Mouse (Mus musculus) spleen, adult 2 months (tissue): Measurements from ENCODE around the gene Apba1. TPM values are rescaled to one million over a fixed set of nuclear protein-coding genes. Genes with fewer than 3 reads are reported as not detected.

ENCODE experiments used
- DNase-seq, 2 experiments: peaks; one replicate each; pipeline versions ENCODE4 v3.0.0 to v3.0.0-alpha.2; 2012 to 2021; ENCODE audit warnings: low spot score in 2 of 2, low read depth in 1 of 2
- H3K27ac ChIP-seq: fragments of 200-500 bp; 2 replicates; pipeline ENCODE4 v1.5.1; 2012; ENCODE audit warnings: low read length, inconsistent platforms; ENCODE audit not compliant: insufficient read depth
- H3K27me3 ChIP-seq: fragments of 200-500 bp; 2 replicates; pipeline ENCODE4 v1.6.1; 2012; ENCODE audit warnings: mild to moderate bottlenecking, moderate library complexity, low read length, inconsistent platforms; ENCODE audit not compliant: control insufficient read depth, insufficient read depth
- H3K36me3 ChIP-seq: fragments of 200-500 bp; 2 replicates; pipeline ENCODE4 v1.6.1; 2012; ENCODE audit warnings: mild to moderate bottlenecking, low read length, inconsistent platforms; ENCODE audit not compliant: control insufficient read depth, insufficient read depth
- H3K4me1 ChIP-seq: fragments of 200-500 bp; 2 replicates; pipeline ENCODE4 v1.6.1; 2011; ENCODE audit warnings: inconsistent platforms; ENCODE audit not compliant: control insufficient read depth, insufficient read depth, insufficient read length
- H3K4me3 ChIP-seq: fragments of 200-500 bp; 2 replicates; pipeline ENCODE4 v1.5.1; 2011; ENCODE audit warnings: mild to moderate bottlenecking, inconsistent platforms; ENCODE audit not compliant: insufficient read depth, insufficient read length; ENCODE audit errors: extremely low read depth
- CTCF ChIP-seq: fragments of 200-500 bp; IDR thresholded peaks from 2 replicates; pipeline ENCODE4 v1.5.1; 2011; ENCODE audit warnings: mild to moderate bottlenecking, inconsistent platforms; ENCODE audit not compliant: insufficient read depth, insufficient read length, insufficient replicate concordance; ENCODE audit errors: extremely low read depth
- POLR2A ChIP-seq: fragments of 200-500 bp; IDR thresholded peaks from 2 replicates; pipeline ENCODE4 v1.6.1; 2011; ENCODE audit warnings: low read depth, low read length, inconsistent platforms
- WGBS: fragments of 180-500 bp; shearing (Covaris S2); methylation state at CpG from one replicate; pipeline ENCODE4 v1.1.7; 2018; 5-methylcytosine and 5-hydroxymethylcytosine counted together
- polyA plus RNA-seq: library from polyadenylated mRNA; depleted of rRNA; stranded (reverse); fragments of >200 nt; gene quantifications from 2 replicates; pipeline ENCODE4 v1.2.3, GENCODE M21; 2012

The Apba1 gene
- polyA plus RNA-seq, 1 experiment = 2.1 TPM

DNA sequence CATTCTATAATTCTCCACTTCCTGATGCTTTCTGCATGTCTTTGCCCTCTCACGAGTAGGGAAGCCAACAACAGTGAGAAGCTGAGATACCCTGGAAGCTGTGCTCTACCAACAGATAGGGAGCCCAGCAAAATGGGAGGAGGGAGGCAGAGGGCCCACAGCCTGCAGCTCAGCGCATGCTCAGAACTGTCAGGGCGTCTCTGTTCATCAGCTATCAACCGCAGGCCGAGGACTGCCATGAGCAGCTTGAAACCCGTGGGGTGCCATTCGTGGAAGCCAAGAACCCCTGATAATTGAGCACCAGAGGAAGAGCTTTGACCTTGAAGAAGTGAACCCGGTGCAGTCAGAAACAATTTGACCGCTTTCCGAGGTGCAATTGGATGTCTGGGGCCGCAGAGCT lies 108.4 kb downstream of the Apba1 start:
- TF ChIP-seq POLR2A (no peak), CTCF (no peak)
- H3K27ac ChIP-seq = no peak overlapping the region
- DNase-seq = no peak
- no peaks in the 10 kb centered on the region for H3K4me1 ChIP-seq
- 89% methylated on average over 11 of the region's 11 CpGs for WGBS
- H3K36me3 ChIP-seq = no peaks in the 10 kb centered on the region
- no peak overlapping the region for H3K4me3 ChIP-seq
- no peaks in the 10 kb centered on the region for H3K27me3 ChIP-seq

DNA sequence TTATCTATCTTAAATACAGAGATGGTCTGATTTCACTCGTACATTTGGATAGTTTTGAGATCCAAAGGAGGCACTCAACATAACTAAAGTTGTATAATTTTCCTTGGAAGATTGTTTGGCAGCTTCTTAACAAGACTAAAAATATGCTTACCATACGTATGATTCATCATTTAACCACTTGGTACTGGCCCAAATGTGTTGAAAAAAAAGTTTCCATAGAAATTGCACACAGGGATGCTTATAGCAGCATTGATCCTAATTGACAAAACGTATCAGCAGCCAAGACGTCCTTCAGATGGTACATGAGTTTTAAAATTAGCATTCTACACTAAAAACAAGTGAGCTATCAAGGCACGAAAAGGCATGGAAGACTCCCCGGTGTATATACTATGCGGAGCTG lies 108.9 kb downstream of the Apba1 start:
- no peaks in the 10 kb centered on the region for H3K36me3 ChIP-seq
- no peaks in the 10 kb centered on the region for H3K27me3 ChIP-seq
- H3K4me3 ChIP-seq = no peak overlapping the region
- WGBS = 86% methylated on average over 7 of the region's 7 CpGs
- no peaks in the 10 kb centered on the region for H3K4me1 ChIP-seq
- DNase-seq = no peak
- TF ChIP-seq POLR2A (no peak), CTCF (no peak)
- H3K27ac ChIP-seq = no peak overlapping the region

DNA sequence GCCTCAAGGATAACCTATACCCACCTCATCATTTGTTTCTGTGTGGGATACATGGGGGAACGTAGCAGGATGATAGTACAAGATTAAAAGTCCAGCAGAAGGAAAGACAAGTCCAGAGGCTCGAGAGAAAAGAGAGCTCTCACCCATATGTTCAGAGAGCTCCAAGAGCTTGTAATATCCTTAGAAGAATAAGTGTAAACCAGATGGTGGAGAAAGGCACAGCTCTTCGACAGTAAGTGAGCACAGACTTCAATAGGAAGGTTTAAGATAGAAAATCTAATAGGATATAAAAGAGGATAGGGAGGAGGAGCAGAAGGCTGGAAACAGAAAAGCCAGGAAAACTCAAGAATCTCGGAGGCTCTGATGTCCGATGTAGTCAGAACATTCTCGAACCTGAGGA lies 115.8 kb downstream of the Apba1 start:
- no peak overlapping the region for H3K4me3 ChIP-seq
- WGBS = 82% methylated on average over 6 of the region's 6 CpGs
- H3K27me3 ChIP-seq = no peaks in the 10 kb centered on the region
- no peaks in the 10 kb centered on the region for H3K36me3 ChIP-seq
- H3K27ac ChIP-seq = no peak overlapping the region
- no peak for TF ChIP-seq POLR2A
- no peak for TF ChIP-seq CTCF
- no peaks in the 10 kb centered on the region for H3K4me1 ChIP-seq
- no peak for DNase-seq

DNA sequence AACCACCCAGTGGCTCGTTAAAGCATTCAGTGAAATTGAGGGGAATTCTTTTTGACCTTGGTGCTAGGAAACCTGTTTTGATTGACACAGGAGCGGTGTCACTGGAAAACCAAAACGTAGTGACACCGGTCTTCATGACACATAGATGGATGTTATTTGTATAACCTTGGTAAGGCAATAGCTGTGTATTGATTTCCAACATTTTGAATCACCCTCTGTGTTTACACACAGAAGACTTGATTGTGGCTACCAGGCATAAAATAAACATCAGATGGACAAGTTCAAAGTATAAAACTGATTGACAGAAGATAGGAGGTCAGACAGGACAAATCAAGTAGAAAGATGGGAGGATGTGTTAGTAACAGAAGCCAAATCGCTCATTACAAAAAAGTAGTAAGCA lies 117.1 kb downstream of the Apba1 start:
- WGBS = 88% methylated on average over 5 of the region's 5 CpGs
- Histone ChIP-seq H3K4me1 (no peaks in the 10 kb centered on the region), H3K36me3 (no peaks in the 10 kb centered on the region), H3K27me3 (no peaks in the 10 kb centered on the region), H3K27ac (no peak overlapping the region), H3K4me3 (no peak overlapping the region)
- TF ChIP-seq POLR2A = no peak
- TF ChIP-seq CTCF = no peak
- no peak for DNase-seq

DNA sequence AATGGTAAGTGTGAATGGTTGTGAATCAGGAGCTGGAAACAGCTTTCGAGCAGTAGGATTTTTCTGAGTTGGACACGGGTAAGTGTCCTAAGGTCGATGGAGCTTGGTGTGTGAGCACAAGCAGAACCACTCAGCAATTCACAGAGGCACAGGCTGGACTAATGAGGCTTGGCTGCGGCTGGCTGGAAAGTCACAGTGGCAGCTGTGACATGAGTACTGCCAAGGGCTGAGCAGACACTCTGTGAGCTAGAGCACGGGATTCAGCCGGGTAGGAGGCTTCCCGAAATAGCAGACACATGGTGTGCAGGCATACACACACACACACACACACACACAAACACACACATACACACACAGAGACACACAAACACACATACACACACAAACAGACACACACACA lies 121.2 kb downstream of the Apba1 start:
- Histone ChIP-seq H3K36me3 (no peaks in the 10 kb centered on the region), H3K4me3 (no peak overlapping the region), H3K4me1 (no peaks in the 10 kb centered on the region; the same call in 1 of the 2 replicates), H3K27ac (no peak overlapping the region), H3K27me3 (no peaks in the 10 kb centered on the region)
- WGBS = 77% methylated on average over 7 of the region's 7 CpGs
- no peak for TF ChIP-seq CTCF
- TF ChIP-seq POLR2A = no peak
- no peak for DNase-seq

DNA sequence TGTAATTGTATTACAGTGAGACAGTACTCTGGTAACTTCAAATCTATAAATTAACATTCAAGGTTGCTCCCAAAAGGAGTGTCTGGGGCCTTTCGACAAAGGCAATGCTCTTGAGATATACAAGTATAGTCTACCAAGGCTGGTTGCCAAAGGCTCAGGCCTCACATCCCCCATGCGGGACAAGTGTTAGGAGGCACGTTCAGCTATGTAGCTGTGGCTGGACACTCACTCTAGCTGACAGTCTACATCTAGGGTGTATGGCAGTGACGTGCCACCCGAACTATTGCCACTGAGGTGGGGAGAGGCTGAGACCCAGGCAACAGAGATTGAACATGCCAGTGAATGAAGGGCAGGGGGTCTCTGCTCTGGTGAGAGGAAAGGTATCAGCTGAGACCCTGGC lies 127.5 kb downstream of the Apba1 start:
- H3K4me3 ChIP-seq = no peak overlapping the region
- TF ChIP-seq CTCF (no peak), POLR2A (no peak)
- no peaks in the 10 kb centered on the region for H3K27me3 ChIP-seq
- H3K4me1 ChIP-seq = no peaks in the 10 kb centered on the region; the same call in 1 of the 2 replicates
- DNase-seq = no peak
- H3K36me3 ChIP-seq = no peaks in the 10 kb centered on the region
- 92% methylated on average over 5 of the region's 5 CpGs for WGBS
- no peak overlapping the region for H3K27ac ChIP-seq

DNA sequence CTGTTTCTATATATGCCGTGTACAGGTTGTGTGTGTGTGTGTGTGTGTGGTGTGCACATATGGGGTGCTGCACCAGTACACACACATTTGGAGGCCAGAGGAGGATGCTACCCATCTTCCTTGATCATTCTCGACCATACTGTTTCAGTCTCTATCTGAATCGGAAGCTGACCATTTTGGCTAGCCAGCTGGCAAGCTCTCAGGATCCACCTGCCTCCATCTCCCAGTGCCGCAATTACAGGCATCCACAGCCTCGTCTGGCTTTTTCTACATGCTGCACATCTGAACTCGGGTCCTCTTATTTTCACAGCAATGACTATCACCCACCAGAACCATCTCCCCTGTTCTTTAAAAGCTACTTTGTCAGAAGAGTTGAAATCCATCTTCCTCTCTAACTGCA lies 132.7 kb downstream of the Apba1 start:
- no peak for DNase-seq
- Histone ChIP-seq H3K36me3 (no peaks in the 10 kb centered on the region), H3K4me1 (peaks cover 3% of the 10 kb centered on the region; the same call in 1 of the 2 replicates), H3K4me3 (no peak overlapping the region), H3K27me3 (no peaks in the 10 kb centered on the region), H3K27ac (no peak overlapping the region)
- 91% methylated on average over 6 of the region's 6 CpGs for WGBS
- no peak for TF ChIP-seq POLR2A
- TF ChIP-seq CTCF = no peak
